Mouse (Mus musculus): ENCODE measurements at regions not wholly inside any gene's neighbourhood (a gene's known extent, or its start where the extent isn't known, plus 50 kb on each side); places are given as distances from the start of the nearest gene placed in this dataset.
A peak's percentile ranks its signal among the peaks of the same experiment; 100 is the strongest.
"Not testable (repeated sequence)": the region's sequence is repeated elsewhere in the genome, so short reads cannot be mapped to it uniquely, and the experiment has no call there.

DNA sequence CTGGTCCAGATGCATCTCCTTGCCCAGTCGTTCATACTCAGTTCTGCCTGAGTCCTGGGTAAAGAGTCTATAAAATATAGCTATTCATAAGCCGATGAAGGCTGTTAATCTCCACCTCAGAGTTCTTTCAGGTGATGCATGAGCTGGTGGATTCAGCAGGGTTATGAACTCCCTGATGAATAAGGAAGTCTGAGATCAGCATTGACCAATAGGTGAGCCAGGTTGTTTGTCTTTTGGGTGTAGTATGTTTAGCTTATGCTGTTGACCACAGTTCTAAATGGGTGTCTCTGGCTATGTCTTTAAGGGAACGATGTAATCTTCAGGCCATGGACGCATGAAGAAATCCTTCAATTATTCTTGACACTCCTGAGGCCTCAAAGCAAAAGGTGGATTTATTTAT is 84.3 kb downstream of the Gm5426 start:
- 70% methylated on average over 4 of the region's 4 CpGs for WGBS (ENCODE audit: insufficient replicate concordance)
- no peaks in the 10 kb centered on the region for H3K4me1 ChIP-seq (replicated peaks)
- no peak for ATAC-seq (ENCODE audit: insufficient read depth)

DNA sequence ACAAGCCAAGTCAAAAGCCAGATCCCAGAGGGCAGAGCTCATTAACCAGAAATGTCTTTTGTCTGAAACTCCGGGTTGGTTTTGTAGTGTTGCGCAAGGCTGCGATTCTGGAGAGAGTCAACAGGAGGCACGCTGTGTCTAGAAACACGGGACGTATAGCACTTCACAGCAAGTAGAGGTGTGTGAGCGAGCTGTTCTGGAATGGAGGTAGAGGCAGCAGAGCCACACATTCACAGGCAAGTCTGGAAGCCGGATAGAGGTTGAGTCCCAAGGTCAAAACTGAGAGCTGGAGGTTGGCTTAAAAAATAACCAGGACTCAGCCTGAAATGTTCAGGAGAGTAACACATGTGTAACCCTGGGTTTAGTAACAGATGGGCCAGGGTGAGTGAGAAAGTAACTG is 94.0 kb downstream of the Gm5426 start:
- Histone ChIP-seq H3K9ac (no peak overlapping the region), H3K4me1 (replicated peaks) (0 out of 2 replicates have a peak, but pooled peaks cover 9% of the 10 kb centered on the region), H3K36me3 (replicated peaks) (no peaks in the 10 kb centered on the region), H3K4me3 (replicated peaks) (no peak overlapping the region), H3K27ac (replicated peaks) (peak overlapping the region; percentile 16; the same call in 1 of the 2 replicates), H3K9me3 (replicated peaks) (no peaks in the 10 kb centered on the region), H3K4me2 (no peak overlapping the region), H3K27me3 (no peaks in the 10 kb centered on the region)
- 55% methylated on average over 8 of the region's 8 CpGs for WGBS (ENCODE audit: insufficient replicate concordance)
- ATAC-seq (ENCODE audit: insufficient read depth) = peak; percentile 84

More for the DNA sequence above, 84.3 kb downstream of the Gm5426 start:
- Histone ChIP-seq H3K9me3 (replicated peaks) (no peaks in the 10 kb centered on the region), H3K9ac (no peak overlapping the region), H3K4me3 (replicated peaks) (no peak overlapping the region), H3K27ac (replicated peaks) (no peak overlapping the region), H3K27me3 (no peaks in the 10 kb centered on the region), H3K4me2 (no peak overlapping the region), H3K36me3 (replicated peaks) (no peaks in the 10 kb centered on the region)

DNA sequence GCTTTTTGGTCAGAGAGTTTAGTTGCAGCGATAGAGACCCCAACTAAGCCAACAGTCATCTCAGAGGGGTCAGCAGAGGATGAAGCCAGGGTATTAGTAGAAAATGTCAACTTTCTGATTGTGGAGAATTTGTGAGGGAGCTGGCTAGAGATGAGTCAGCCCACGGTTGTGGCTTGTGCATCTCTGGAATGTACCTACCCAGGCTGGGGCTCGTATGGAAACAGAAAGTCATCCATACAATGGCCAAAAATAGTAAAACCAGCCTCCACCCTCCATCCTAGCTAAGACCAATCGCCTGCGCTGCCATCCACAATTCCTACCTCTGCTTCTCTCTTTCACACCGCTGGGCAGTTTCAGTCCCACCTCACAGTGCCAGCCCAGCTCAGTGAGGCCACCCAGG is 94.9 kb downstream of the Gm5426 start:
- no peaks in the 10 kb centered on the region for H3K9me3 ChIP-seq (replicated peaks)
- no peak for ATAC-seq (ENCODE audit: insufficient read depth)
- no peak overlapping the region for H3K4me2 ChIP-seq
- no peak overlapping the region for H3K9ac ChIP-seq
- 65% methylated on average over 6 of the region's 6 CpGs for WGBS (ENCODE audit: insufficient replicate concordance)
- H3K4me1 ChIP-seq (replicated peaks) = 0 out of 2 replicates have a peak, but pooled peaks cover 9% of the 10 kb centered on the region
- peak overlapping the region; percentile 16 for H3K27ac ChIP-seq (replicated peaks)
- H3K4me3 ChIP-seq (replicated peaks) = no peak overlapping the region
- no peaks in the 10 kb centered on the region for H3K27me3 ChIP-seq
- H3K36me3 ChIP-seq (replicated peaks) = no peaks in the 10 kb centered on the region

- Histone ChIP-seq H3K36me3 (replicated peaks) (no peaks in the 10 kb centered on the region), H3K9me3 (replicated peaks) (no peaks in the 10 kb centered on the region), H3K4me1 (replicated peaks) (0 out of 2 replicates have a peak, but pooled peaks cover 9% of the 10 kb centered on the region), H3K4me2 (no peak overlapping the region), H3K27me3 (no peaks in the 10 kb centered on the region), H3K27ac (replicated peaks) (0 out of 2 replicates have a peak overlapping the region, but pooled peaks have one; percentile 29), H3K9ac (no peak overlapping the region), H3K4me3 (replicated peaks) (no peak overlapping the region)
- 44% methylated on average over 1 of the region's 1 CpGs for WGBS (ENCODE audit: insufficient replicate concordance)
- 0 out of 2 replicates have a peak, but pooled peaks have one; percentile 50 for ATAC-seq (ENCODE audit: insufficient read depth)
These were observed 96.5 kb downstream of the Gm5426 start for GRCm38 (mm10) chr10:96232889-96233288.

DNA sequence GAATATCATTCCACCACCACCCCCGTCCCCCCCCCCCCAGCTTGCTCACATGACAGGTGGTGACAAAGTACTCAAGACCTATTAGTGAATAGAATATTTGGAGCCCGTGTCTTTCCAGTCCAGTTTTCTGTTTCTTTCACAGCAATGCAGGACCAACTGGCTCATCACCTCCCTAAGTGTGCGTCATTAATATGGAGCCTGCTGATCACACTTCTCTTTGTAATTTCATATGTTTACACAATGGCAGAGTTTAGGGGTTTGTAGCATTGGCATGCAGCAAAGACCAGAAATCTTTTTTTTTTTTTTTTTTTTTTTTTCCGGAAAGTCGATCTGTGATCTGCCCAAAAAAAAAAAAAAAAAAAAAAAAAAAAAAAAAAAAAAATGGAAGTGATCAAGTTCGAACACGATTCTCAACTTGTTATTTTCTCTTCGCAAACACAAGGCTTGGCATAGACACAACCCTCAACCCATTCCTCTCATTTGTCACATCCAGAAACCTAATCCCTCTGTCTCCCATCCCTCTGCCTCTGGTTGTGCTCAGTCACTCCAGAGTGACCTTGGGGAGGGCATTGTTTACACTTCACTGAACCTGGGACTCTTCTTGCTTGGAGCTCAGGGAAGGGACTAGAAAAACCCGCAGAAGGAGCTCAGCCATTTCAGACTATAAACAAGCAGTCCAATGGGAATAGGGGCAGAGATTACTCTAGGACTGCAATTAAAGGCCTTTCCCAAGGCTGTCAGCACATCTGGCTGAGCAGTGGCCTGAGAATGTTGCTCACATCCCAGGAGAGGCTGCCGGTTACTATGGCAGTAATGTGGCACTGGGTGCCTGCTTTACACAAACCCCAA is 98.4 kb downstream of the Gm5426 start:
- 0 out of 2 replicates have a peak, but pooled peaks cover 7% of the 10 kb centered on the region for H3K4me1 ChIP-seq (replicated peaks)
- no peaks in the 10 kb centered on the region for H3K36me3 ChIP-seq (replicated peaks)
- H3K9me3 ChIP-seq (replicated peaks) = no peaks in the 10 kb centered on the region
- no peak overlapping the region for H3K27ac ChIP-seq (replicated peaks)
- 63% methylated on average over 10 of the region's 10 CpGs for WGBS (ENCODE audit: insufficient replicate concordance)
- ATAC-seq (ENCODE audit: insufficient read depth) = no peak
- no peak overlapping the region for H3K4me3 ChIP-seq (replicated peaks)
- H3K4me2 ChIP-seq = no peak overlapping the region
- no peaks in the 10 kb centered on the region for H3K27me3 ChIP-seq
- no peak overlapping the region for H3K9ac ChIP-seq

DNA sequence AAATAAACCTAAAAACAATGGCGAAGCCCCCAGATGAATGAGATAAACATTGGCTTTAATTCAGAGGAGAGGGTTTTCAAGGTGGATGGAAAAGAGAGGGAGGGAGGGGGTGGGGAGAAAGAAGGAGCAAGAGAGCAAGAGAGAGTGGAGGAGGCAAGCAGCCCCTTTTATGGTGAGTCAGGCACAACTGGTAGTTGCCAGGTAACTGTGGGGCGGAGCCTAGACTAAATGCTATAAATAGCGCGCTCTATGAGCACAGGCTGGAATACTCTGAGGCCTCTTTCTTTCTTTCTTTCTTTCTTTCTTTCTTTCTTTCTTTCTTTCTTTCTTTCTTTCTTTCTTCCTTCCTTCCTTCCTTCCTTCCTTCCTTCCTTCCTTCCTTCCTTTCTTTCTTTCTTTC is 99.6 kb downstream of the Gm5426 start:
- not testable (repeated sequence) for H3K9me3 ChIP-seq (replicated peaks); H3K36me3 ChIP-seq (replicated peaks); ATAC-seq (ENCODE audit: insufficient read depth); H3K27me3 ChIP-seq; H3K27ac ChIP-seq (replicated peaks); H3K4me3 ChIP-seq (replicated peaks); H3K9ac ChIP-seq; H3K4me2 ChIP-seq; H3K4me1 ChIP-seq (replicated peaks)
- 78% methylated on average over 4 of the region's 4 CpGs for WGBS (ENCODE audit: insufficient replicate concordance)

GRCm38 (mm10) chr10:96236777-96237373 is 100.5 kb downstream of the Gm5426 start:
- WGBS (ENCODE audit: insufficient replicate concordance) = 65% methylated on average over 6 of the region's 6 CpGs
- H3K27ac ChIP-seq (replicated peaks) = no peak overlapping the region
- no peak overlapping the region for H3K4me2 ChIP-seq
- 0 out of 2 replicates have a peak, but pooled peaks cover 6% of the 10 kb centered on the region for H3K4me1 ChIP-seq (replicated peaks)
- ATAC-seq (ENCODE audit: insufficient read depth) = no peak
- no peaks in the 10 kb centered on the region for H3K27me3 ChIP-seq
- no peak overlapping the region for H3K9ac ChIP-seq
- H3K4me3 ChIP-seq (replicated peaks) = no peak overlapping the region
- H3K36me3 ChIP-seq (replicated peaks) = no peaks in the 10 kb centered on the region
- no peaks in the 10 kb centered on the region for H3K9me3 ChIP-seq (replicated peaks)

DNA sequence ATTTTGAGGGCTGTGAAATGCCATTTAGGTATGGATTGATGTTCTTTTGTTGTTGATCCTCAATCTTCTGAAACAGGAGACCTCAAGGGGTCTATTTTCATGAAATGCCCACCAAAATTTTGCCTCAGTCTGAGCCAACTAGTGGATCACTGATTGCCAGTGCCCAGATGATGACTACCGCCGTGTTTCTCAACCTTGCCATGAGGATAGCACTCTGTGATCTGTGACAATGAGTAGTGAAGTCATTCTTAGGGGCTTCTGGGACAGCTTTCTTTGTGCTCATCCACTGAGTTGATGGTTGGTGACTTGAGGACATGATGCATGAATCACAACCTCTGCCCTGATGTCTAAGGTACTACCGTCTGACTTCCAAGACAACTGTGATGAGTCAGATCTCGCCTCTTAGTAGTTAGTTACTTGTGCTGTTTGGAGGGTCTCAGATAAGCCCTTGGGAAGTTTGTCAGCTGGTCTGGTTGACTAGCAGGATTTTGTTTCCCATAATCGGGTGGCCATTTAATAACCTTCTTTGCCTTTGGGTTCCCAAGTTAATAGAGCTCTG is 101.2 kb downstream of the Gm5426 start:
- Histone ChIP-seq H3K4me1 (replicated peaks) (no peaks in the 10 kb centered on the region), H3K9ac (no peak overlapping the region), H3K27ac (replicated peaks) (no peak overlapping the region), H3K27me3 (no peaks in the 10 kb centered on the region), H3K4me3 (replicated peaks) (no peak overlapping the region), H3K4me2 (no peak overlapping the region), H3K9me3 (replicated peaks) (no peaks in the 10 kb centered on the region), H3K36me3 (replicated peaks) (no peaks in the 10 kb centered on the region)
- no peak for ATAC-seq (ENCODE audit: insufficient read depth)
- 47% methylated on average over 5 of the region's 5 CpGs for WGBS (ENCODE audit: insufficient replicate concordance)

- Histone ChIP-seq H3K9me3 (replicated peaks) (no peaks in the 10 kb centered on the region), H3K9ac (no peak overlapping the region), H3K4me1 (replicated peaks) (no peaks in the 10 kb centered on the region), H3K27me3 (no peaks in the 10 kb centered on the region), H3K36me3 (replicated peaks) (no peaks in the 10 kb centered on the region), H3K4me2 (no peak overlapping the region), H3K27ac (replicated peaks) (no peak overlapping the region), H3K4me3 (replicated peaks) (no peak overlapping the region)
- WGBS (ENCODE audit: insufficient replicate concordance) = 23% methylated on average over 4 of the region's 4 CpGs
- no peak for ATAC-seq (ENCODE audit: insufficient read depth)
These were observed 101.8 kb downstream of the Gm5426 start for GRCm38 (mm10) chr10:96238251-96238650.

GRCm38 (mm10) chr10:96238850-96239249 is 102.4 kb downstream of the Gm5426 start:
- Histone ChIP-seq H3K4me3 (replicated peaks) (no peak overlapping the region), H3K27me3 (no peaks in the 10 kb centered on the region), H3K4me1 (replicated peaks) (no peaks in the 10 kb centered on the region), H3K4me2 (no peak overlapping the region), H3K36me3 (replicated peaks) (no peaks in the 10 kb centered on the region), H3K27ac (replicated peaks) (no peak overlapping the region), H3K9me3 (replicated peaks) (no peaks in the 10 kb centered on the region), H3K9ac (no peak overlapping the region)
- ATAC-seq (ENCODE audit: insufficient read depth) = no peak
- WGBS (ENCODE audit: insufficient replicate concordance) = 52% methylated on average over 3 of the region's 3 CpGs

- ATAC-seq (ENCODE audit: insufficient read depth) = no peak
- 14% methylated on average over 4 of the region's 4 CpGs for WGBS (ENCODE audit: insufficient replicate concordance)
- no peaks in the 10 kb centered on the region for H3K4me1 ChIP-seq (replicated peaks)
These were observed 104.2 kb downstream of the Gm5426 start for GRCm38 (mm10) chr10:96240591-96240990.

More at GRCm38 (mm10) chr10:96240591-96240990, 104.2 kb downstream of the Gm5426 start:
- no peak overlapping the region for H3K4me2 ChIP-seq
- no peaks in the 10 kb centered on the region for H3K9me3 ChIP-seq (replicated peaks)
- H3K36me3 ChIP-seq (replicated peaks) = no peaks in the 10 kb centered on the region
- no peak overlapping the region for H3K27ac ChIP-seq (replicated peaks)
- H3K9ac ChIP-seq = no peak overlapping the region
- no peaks in the 10 kb centered on the region for H3K27me3 ChIP-seq
- H3K4me3 ChIP-seq (replicated peaks) = no peak overlapping the region
